Mouse (Mus musculus): ENCODE measurements around the gene Lrpprc. TPM values are rescaled to one million over a fixed set of nuclear protein-coding genes. Genes with fewer than 3 reads are reported as not detected.

The Lrpprc gene
- polyA plus RNA-seq, 3 experiments from 2014 or later = 9.5 to 13.4 (median 11.6) TPM

DNA sequence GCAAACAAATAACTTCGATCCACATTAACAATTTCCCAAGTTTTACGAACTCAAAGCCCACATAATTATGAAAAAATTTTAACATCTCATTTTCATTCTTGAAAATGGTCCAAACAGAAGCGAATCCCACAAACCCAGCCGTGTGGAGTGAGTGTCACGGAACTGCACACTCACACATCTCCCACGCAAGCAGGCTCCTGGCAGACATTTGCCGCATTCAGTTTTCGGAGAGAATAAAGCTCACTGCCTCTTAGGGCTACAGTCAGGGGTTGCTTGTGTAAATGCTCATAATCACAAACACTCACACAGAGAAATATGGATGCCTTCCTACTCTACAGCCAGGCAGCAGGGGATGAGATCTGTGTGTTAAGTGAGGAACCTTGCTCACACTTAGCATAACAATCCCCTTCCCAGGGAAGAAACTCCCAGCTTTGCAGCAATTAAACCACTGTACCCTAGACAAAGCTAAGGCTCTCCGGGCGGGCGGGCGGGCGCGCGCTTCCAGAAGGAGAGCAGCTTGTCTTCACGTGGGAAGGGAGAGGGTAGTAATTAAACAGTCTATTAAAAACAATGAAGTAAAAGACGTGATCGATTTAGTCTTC lies 76.9 kb downstream of the Lrpprc start:
- ATAC-seq = no peak

DNA sequence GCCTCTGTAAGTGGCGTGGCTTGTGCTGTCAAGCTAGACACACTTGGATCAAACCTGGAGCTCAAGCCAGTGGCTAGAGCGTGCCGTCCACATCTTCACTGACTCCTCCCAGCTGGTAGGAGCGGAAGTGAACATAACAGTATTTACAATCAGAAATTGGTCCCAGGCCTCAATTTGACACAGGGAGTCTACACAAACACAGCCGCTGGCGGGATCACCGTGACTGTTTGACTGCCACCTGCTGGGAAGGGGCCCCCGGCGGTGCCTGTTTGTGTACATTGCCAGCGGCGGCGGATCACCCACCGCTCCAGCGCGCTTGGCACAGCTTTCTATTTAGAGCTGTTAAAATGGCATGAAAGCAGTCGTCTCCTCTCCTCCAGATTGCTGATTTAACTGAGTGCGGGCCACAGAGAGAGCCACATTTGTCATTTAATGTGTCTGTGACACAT lies 81.2 kb downstream of the Lrpprc start:
- no peak for ATAC-seq

DNA sequence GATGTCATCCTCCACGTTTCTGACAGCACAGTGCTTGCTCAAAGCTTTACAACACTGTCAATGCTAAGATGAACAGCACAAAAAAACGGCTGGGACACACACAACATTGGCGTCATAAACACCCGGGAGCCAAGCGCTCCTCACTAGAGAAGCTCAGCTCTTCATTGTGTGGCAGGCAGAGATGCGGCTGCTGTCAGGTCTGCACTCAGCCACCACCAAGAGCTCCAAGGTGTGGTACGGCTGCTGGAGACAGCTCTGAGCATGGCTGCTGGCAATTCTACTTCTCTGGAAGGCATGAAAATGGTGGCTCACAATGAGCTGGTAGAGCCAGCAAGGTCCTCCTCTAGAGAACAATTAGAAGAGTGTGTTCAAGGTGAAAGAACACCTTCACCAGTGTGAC lies 81.8 kb downstream of the Lrpprc start:
- ATAC-seq = no peak

DNA sequence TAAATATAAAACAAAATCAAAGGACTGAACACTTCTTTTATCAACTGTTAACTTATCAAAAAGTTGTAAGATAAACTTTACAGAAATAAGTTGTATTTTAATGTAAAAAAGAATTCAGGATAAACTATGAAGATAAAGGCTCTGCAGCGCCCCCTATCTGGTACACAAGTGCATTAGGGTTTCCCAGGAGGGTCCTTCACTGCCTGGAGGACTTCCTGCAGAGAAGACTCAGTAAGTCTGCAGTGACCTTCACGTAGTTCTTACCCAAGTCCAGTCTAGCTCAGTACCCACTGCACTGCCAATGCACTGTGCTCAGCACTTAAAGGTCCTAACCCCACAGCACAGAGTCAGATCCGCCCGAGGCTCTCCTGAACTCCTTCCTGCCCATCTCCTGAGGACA lies 83.2 kb downstream of the Lrpprc start:
- ATAC-seq = no peak

DNA sequence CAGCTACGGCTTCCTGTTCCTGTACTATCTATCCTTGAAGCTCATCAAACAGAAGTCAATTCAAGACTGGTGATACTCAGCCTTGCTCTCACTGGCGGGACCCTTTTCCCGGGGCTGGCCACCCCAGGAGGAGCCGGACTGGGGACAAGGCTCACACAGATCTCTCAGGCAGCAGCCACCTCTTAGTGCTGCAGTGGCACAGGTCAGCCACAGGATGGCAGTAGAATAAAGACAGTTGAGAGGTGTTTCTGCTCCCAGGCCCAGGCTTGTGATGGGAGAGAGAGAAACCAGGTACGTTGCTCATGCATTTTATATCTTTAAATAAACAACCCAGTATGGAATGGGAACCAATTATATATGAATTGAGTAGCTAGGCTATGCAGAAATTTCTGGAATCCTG lies 91.9 kb downstream of the Lrpprc start:
- ATAC-seq = peak; percentile 64

DNA sequence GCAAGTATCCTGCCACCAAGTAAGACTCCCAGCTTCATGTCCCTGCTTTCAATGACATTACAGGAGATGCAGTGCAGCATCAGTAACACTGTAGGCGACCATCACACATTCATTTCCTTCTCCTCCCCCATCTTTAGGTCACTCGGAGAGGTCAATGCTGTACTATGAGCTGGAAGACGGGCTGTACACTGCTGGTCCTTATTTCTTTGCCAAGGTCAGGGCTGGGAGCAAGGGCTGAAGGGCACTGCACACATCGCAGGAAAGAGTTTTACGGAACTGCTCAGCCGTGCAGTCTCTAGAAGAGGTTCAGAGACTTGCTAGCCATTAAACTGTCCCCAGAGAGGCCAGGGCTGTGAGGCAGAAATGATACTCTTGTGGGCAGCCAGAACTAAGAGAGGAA lies 94.1 kb downstream of the Lrpprc start:
- no peak for ATAC-seq

DNA sequence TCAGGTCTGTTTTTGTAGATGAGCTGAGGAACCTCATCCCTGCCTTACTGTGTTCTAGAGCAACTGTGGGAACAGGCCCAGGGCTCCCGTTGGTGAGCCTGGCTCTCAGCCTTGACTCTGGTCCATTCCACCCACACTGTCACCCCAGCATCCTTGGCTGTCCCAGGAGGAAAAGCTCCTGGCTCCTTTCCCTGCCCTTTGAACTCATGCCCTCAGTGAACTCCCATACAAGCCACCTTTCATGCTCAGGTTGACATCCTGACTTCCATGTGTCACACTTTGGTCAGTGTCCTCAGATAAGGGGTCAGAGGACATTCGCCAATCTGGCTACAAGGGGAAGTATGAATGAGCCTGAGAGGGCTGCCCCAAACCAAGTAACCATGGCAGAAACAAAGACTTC lies 96.8 kb downstream of the Lrpprc start:
- ATAC-seq = no peak

DNA sequence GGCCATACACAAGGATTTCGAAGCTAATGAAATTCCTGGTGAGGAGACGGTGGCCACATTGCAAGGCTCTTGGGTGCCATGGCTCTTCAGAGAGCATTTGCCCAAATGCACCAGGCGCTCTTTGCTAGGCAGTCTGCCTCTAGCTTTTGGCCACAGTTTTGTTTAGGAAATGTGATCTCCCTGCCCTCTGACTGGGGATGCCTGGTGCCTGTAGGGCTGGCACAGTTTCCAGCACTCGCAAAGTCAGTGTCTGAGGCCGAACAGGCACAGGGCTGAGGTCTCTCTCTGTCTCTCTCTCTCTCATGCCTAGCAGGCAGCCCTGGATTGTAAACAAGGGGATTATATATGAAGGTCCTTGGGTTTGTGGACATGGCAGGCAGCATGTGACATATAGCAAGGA lies 100.5 kb downstream of the Lrpprc start:
- no peak for ATAC-seq

DNA sequence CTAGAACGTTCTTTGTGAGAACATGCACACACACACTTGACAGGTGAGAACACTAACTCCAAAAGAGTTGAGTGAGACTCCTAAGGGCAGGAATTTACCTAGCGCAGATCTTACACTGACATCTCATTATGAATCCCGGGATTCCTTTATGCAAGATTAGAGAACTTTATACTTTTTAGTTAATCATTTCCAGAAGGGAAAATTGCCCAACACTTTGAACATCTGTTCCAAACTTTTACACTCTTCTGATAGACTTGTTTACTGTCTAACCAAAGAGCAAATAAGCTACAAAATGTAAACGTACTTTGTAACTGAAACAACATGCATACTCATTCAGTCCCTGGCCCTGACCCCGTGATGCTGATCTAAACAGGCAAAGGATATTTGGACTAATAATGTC lies 101.3 kb downstream of the Lrpprc start:
- ATAC-seq = no peak

DNA sequence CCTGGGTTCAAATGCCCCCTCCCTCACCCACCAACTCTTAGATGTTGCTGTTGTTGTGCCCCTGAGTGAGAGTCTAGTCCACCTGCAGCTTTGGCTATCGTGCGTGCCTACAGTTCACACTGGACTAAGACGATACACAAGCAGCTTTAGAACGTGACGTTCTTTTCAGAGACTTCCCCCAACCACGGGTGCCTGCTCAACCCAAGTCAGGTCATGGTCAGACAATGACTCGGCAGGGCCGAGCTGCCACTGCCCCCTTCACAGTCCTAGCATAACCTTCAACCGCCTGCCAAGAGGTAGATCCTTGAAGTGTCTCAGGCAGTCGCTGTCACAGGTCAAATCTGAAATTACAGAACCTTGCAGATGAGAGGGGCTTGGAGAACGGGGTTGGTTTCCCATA lies 101.8 kb downstream of the Lrpprc start:
- ATAC-seq = no peak

DNA sequence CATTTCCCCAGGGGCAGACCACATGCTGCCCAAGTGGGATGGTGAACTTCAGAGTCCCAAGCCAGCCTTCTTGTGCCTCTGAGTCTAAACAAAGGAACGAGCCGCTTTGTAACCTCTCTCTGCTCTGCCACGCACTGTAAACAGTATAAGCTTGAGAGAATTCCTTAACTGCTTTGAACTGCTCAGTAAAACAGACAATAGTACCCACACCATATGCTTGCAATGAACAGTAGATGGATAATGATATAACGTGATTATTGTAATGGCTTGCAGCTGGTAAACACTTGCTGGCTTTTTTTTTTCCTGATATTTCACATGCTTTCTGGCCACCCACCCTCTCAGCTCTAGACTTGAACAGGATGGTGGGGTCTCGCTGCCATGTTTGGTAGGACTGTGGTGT lies 102.6 kb downstream of the Lrpprc start:
- ATAC-seq = no peak

DNA sequence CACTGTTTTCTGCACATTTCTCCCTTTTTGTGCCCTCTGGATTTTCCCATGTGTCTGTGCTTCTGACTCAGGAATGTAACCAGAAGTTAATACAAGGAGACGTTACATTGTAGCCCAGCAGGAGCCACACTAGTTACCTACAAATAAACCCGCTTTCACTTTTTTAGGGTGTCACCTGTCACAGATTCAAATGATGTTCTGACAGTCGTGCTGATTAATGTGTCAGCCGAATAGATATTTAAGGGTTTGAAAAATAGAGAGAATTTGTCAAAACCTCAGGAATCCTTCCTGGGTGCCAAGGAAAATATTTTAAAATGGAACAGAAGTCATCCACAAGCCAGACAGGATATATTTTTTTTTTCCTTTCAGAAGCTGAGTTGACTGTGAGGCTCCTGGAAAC lies 105.3 kb downstream of the Lrpprc start:
- ATAC-seq = no peak

DNA sequence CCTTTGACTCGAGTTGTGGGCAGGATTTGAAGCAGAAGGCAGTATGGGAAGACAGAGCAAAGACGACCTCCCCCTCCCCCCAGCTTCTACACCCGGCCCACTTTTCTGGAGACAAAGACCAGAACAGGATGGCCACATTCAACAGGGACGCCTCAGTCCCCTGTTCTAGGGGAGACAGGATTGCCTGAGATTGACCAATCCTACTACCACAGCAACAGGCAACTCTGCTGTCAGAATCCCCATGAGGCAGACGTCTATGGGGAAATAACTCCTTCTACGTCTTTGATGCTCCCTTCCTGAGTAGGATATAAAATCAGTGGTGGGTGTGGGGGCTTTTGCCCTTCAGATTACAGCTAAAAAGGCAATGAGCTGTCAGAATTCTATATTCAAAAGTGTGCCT lies 106.3 kb downstream of the Lrpprc start:
- ATAC-seq = no peak

DNA sequence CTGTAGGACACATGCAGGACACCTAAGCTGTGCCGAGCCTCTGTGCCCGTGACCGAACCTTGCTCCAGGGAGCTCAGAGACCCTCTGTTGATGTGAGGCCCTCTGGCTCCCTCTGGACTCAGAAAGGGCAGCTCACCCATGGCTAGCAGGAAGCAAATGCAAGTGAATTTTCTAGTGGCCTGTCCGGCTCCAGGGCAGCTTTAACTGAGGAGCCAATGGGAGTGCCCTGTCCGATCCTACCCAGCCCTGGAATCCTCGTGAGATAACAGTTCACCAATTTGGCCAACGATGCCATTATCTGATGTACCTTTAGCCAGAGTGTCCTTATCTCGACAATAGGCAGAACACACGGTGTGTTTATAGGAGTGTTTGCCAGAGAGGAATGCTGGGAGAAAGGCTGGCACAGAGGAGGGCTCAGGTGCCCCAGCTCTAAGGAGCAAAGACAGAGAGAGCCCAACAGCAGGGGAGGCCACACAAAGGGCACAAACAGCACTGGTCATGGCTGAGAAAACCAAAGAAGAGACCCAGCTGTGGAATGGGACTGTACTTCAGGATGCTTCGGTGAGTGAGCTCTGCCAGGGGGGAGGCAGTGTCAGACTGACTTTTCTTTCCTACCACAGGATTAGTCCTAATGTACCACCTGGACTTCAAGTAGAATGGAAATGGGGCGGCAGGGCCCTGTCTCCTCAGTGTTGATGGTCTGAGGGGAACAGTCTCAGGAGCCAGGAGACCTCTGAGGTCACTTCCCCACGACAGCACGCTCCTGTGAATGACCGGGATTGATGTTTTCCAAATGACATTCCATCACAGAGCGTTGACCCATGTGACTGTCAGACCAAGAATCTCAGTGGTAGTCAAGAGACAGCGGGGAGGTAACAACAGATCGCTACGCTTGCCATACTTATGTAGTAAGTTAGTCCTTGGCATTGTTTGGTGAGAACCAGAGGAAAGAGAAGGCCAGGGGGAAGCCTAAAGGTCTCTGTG lies 107.6 kb downstream of the Lrpprc start, which contains the start of gene Abcg5:
Abcg5 (minus strand) TSS at position 278 of the 984 bp plus-strand sequence.
- ATAC-seq = no peak

DNA sequence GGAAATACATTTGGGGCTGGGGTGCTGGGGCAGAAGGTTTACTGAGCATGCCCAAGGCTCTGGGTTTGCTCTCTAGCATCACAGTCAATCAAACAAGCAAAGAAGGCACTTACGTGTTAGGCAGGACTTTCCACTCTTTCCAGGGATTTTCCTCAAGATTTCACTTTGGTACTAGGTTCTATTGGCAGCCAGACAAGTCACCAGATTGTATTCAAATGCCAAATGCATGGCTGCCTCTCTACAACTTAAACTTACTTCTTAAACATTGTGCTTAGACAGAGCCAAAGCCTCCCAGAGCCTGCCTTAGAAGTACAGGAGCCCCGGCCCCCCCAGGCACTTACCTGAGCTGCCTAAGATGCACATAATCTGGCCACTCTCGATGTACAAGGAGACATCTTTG lies 108.9 kb downstream of the Lrpprc start:
- no peak for ATAC-seq

DNA sequence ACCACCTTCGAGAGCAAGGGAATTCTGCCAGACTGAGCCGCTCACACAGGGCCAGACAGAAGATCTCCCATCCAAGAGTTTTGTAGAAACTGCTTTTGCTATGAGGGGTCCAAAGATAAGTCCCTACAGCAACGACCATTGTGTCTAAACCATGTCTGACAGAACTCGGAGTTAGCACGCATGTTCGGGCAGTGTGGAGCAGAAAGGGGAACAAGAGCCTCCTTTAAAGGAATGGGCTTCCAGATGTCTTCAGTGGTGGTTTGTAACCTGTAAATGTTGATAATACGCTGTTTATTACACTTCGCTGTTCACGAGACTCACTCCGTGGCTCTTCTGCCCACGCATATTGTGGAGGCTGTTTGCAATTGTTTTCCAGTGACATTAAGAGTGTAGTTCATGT lies 113.0 kb downstream of the Lrpprc start:
- ATAC-seq = no peak

DNA sequence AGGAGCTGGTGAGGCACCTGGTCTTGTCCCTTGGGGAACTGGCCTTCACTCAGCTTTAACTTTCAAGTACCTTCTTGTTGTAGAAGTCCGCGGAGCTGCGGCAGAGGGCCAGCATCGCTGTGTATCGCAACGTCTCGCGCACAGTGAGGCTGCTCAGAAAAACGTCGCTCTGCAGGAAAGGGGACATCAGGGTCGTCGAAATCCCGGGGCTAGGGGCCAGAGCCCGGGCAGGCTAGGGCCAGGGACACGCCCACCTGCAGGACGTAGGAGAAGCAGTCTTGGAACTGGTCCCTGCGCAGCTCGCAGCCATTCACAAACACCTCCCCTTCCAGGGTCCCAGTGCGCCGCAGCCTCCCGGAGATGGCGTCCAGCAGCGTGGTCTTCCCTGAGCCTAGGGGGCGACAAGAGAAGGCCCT lies 114.6 kb downstream of the Lrpprc start, which contains the start of gene Abcg8:
Abcg8 (plus strand) TSS at position 352 of the 416 bp plus-strand sequence.
- ATAC-seq = no peak

DNA sequence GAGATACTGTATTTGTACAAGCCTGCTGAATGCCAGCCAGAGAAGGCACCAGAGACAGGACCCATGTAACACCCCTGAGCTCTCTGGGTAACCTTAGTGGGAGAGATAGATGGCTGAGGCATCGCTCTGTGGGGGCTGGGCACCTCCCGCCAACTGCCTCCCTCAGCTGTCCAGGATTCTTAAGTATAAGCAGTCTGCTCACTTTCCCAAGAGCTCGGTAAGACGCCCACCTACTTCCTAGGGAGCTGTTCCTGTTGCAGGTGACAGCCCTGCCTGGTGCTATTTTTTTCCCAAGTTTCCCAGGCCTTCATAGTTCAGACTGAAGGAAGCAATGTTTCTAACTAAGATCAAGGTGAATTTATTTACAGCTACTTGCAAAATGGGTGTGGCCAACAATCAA lies 115.4 kb downstream of the Lrpprc start:
- ATAC-seq = no peak

DNA sequence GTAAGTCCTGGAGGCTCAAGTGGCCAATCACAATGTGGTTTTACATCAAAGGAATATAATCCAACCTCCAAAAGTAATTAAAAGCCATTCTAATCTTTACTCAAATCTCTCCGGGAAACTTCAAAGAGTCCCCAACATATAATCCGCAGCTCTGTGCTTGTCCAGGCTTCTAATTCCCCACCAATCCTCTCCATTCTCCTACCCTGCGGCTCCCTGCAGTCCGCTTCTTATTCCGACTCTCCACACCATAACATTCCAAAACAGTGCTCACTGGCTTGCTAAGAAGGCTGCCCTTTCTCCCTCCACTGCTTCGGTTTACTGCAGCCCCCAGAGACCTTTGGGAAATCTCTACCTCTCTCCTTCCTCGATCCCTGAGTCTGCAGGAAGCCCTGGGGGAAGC lies 116.5 kb downstream of the Lrpprc start:
- ATAC-seq = no peak

DNA sequence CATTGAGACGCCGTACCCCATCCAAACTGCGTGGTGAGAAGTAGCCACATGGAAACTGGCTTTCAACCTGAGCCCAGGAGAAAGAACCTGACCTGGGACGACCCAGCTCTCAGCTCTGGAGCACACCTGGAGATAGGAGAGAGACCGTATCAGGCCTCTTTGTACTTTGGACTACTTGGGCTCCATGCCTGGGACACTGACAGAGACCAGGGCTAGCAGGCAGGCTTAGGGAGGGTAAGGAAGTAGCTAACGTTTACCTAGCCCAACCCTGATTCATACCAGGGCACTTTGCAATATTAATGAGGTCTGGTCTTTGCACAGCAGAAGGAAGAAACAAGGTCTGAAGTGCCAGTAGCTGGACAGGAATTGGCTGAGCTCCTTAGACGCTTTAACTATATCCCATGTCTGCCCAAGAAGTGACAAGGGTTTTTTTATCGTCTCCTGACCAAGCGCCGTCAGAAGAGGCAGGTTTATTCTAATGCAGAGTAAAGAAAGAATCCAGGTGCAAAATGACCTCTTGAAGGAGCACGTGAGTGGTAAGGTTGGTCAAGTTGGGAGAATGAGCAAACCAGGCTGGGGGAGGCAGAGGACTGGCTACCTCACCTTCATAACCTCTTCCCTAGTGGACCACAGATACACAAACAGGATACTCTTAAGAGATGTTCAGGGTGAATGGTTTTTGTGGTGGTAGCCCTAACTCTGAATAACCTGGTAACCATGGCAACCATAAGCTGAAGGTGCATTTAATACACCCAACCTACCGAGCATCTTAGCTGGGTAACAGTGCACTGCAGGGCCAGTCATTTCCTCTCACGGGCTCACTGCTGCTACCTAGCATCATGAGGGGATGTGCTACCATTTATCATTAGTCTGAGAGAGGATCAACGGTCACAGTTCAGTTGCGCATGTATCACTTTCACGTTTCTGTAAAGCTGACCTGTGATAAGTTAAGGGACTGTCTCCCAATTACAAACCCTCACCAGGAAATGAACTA lies 117.9 kb downstream of the Lrpprc start:
- no peak for ATAC-seq

DNA sequence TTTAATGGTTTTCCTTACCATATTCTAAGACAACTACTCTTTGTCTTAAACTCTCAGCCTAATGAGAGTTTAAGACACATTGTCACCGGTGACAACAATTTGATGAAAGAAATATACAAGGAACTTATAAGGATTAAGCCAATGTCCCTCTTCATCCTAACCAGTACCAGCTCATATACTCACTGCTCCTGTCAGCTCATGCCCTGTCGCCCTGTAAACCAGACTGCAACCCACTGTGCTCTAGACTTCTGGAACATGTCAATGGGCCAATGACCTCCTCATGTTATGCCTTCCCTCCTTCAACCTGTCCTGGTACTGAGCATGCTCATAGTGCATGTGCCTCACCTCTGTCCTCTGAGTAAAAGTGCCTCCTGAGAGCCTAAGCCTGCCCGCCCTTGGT lies 122.7 kb downstream of the Lrpprc start:
- no peak for ATAC-seq

DNA sequence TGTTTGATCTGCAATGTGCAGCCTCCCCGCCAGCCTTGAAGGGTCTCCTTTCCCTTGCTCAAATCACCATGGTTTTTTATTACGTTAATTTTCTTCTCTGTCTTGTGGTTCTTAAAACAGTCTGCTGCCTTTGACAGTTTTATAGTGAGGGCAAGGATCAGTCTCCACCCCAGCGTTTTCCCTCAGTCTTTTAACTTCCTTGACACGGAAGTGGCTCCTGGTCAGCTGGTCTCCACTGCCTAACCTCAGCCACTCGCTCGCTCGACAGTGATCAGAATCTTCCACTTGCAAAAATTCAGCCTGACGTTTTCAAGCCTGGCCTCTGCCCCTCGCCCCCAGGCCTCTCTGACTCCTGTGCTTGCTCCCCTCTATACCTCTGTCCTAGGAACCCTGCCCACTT lies 124.9 kb downstream of the Lrpprc start:
- no peak for ATAC-seq

DNA sequence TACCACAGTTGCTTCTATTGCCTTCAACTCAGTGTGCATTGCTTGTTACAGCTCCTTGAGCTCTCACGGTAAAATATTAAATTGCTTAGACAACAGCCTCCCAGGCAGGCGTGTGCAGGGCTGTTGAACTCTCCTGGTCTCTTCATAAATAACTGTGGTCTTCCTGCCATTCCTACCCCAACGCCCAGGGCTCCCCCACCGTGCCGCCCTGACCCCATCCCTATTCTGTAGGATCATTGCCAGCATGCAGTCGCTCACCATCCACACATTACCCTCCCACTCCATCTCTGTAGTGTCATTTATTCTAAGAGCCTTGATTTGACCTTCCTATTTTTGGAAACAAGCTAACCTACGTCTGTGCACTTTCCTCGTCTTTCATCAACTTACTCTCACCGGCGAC lies 125.5 kb downstream of the Lrpprc start:
- no peak for ATAC-seq
